Mouse (Mus musculus): Measurements from ENCODE around the gene Zkscan8. TPM values are rescaled to one million over a fixed set of nuclear protein-coding genes. Genes with fewer than 3 reads are reported as not detected.
"Not testable (repeated sequence)": the region's sequence is repeated elsewhere in the genome, so short reads cannot be mapped to it uniquely, and the experiment has no call there.

Gene Zkscan8
- polyA plus RNA-seq, 1 experiment from 2014 or later, result 4.8 TPM

DNA sequence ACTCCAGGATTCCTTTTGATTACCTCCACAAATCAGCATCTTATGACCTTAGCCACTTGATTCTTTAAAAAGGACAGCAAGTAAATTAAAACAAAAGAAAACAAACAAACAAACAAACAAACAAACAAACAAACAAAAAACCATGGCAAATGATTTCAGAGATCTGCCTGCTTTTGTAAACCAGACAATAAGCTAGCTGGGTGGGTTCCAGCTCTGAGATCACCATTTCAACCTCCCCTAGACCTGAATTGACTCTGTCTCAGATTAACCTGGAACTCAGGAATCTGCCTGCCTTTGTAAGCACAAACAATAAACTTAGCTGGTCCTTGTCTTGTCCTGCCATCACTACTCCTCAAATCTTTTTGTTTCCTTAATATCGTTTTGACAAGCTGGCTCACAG, 44.0 kb downstream of the Zkscan8 start:
- Histone ChIP-seq H3K9ac (no peak overlapping the region), H3K27ac (replicated peaks) (no peak overlapping the region), H3K27me3 (replicated peaks) (no peaks in the 10 kb centered on the region), H3K4me2 (no peak overlapping the region), H3K9me3 (0 out of 2 replicates have a peak, but pooled peaks cover 8% of the 10 kb centered on the region), H3K36me3 (peaks cover 19% of the 10 kb centered on the region), H3K4me3 (no peak overlapping the region), H3K4me1 (peaks cover 3% of the 10 kb centered on the region; the same call in 1 of the 2 replicates)
- ATAC-seq (ENCODE audit: extremely low read depth, insufficient number of reproducible peaks, low FRiP score, low TSS enrichment), result no peak
- WGBS, result 84% methylated on average over 1 of the region's 1 CpGs

DNA sequence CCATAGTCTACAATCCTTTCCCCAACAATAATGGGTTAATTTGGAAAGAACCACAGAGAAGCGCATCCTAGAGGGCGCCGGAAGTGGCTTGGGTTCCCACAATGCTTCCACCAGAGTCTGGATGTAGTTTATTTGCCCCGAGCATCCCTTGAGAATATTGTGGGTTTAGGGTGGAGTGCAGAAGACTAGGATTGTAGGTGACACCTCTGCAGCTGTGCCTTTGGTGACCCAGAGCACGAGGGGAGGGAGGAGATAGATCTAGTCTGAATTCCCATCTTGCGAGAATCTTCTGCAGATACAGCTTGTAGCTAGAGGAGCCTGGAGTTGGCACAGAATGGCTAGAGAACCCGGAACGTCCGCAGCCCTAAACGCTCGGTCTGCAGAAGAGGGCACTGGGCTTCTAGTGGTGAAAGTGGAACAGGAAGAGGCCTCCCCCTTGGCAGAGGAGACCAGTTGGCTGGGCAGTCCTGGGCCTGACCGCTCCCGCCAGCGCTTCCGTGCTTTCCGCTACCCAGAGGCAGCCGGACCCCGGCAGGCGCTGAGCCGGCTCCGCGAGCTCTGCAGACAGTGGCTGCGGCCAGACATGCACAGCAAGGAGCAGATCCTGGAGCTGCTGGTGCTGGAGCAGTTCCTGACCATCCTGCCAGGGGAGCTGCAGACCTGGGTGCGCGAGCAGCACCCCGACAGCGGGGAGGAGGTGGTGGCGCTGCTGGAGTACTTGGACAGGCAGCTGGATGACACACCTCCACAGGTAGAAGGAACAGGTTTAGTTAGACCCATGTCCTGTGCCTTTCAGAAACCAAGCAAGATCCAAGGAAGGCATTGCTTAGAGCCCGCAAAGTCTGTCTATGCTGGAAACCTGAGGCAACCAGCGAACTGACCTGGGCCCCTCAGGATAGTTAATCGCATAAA, 51.9 kb downstream of the Zkscan8 start, which contains the start of the genes Zkscan4 and Gm10065:
Gene Zkscan4, plus strand, starts transcription at position 149 of the 912 bp plus-strand sequence.
Gene Gm10065, minus strand, starts transcription at position 683 of the 912 bp plus-strand sequence.
- Histone ChIP-seq H3K27ac (replicated peaks) (peak within 1 kb of the TSS; percentile 79), H3K4me2 (peak within 1 kb of the TSS; percentile 72), H3K9ac (peak within 1 kb of the TSS; percentile 84), H3K4me3 (peak within 1 kb of the TSS; percentile 63), H3K4me1 (peaks cover 14% of the 10 kb centered on the region)
- peak; percentile 25; the same call in 1 of the 2 replicates for ATAC-seq (ENCODE audit: extremely low read depth, insufficient number of reproducible peaks, low FRiP score, low TSS enrichment)
- WGBS, result 3% methylated on average over 31 of the region's 31 CpGs
- H3K27me3 ChIP-seq (replicated peaks); H3K36me3 ChIP-seq; H3K9me3 ChIP-seq: not testable (repeated sequence)

DNA sequence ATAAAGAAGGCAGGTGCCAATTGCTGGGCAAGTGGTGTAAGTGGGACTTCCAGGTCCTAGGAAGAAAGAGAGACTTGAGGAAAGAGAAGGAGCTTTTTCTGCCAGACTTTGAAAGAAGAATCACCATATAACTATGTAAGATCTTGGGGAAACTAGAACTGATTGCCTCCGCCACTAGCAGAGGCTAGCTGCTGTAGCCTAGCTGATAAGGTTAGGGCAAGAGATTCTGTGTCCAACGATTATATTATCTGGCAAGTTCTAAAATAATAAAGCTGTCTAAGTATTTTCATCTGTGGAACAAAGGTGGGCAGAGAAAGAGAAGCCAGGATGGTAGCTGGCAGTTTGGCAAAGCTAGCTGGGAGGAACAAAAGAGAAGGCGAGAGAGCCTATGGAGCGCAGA, 58.5 kb downstream of the Zkscan8 start:
- Histone ChIP-seq H3K4me3 (no peak overlapping the region), H3K4me2 (no peak overlapping the region), H3K27me3 (replicated peaks) (no peaks in the 10 kb centered on the region; the same call in 1 of the 2 replicates), H3K9me3 (no peaks in the 10 kb centered on the region), H3K36me3 (no peaks in the 10 kb centered on the region), H3K4me1 (peaks cover 11% of the 10 kb centered on the region), H3K9ac (no peak overlapping the region), H3K27ac (replicated peaks) (no peak overlapping the region)
- ATAC-seq (ENCODE audit: extremely low read depth, insufficient number of reproducible peaks, low FRiP score, low TSS enrichment), result no peak
- 26% methylated on average over 4 of the region's 4 CpGs for WGBS

DNA sequence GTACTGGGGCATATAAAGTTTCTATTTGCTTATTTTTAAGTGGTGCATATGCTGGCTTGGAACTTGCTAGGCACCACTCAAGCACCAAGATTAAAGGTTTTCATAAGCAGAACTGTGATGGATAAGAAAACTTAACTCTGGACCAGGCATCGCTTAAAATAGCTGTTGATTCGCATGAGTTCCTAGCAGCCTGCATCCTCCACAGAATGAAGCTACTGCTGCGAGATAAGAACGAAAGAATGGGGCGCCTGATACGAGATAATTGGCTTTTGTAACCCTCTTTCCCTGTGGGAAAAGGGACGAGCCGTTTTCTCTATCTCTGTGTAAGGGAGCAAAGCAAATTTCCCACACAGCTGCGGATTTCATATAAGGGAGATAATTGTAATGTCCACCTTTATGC, 61.8 kb downstream of the Zkscan8 start:
- peak overlapping the region; percentile 63 for H3K4me3 ChIP-seq
- H3K4me1 ChIP-seq, result peaks cover 11% of the 10 kb centered on the region
- 6% methylated on average over 9 of the region's 9 CpGs for WGBS
- H3K9me3 ChIP-seq, result no peaks in the 10 kb centered on the region
- ATAC-seq (ENCODE audit: extremely low read depth, insufficient number of reproducible peaks, low FRiP score, low TSS enrichment), result no peak
- H3K36me3 ChIP-seq, result no peaks in the 10 kb centered on the region
- H3K27ac ChIP-seq (replicated peaks), result no peak overlapping the region
- H3K27me3 ChIP-seq (replicated peaks), result no peaks in the 10 kb centered on the region; the same call in 1 of the 2 replicates
- H3K4me2 ChIP-seq, result peak overlapping the region; percentile 84
- peak overlapping the region; percentile 81 for H3K9ac ChIP-seq

DNA sequence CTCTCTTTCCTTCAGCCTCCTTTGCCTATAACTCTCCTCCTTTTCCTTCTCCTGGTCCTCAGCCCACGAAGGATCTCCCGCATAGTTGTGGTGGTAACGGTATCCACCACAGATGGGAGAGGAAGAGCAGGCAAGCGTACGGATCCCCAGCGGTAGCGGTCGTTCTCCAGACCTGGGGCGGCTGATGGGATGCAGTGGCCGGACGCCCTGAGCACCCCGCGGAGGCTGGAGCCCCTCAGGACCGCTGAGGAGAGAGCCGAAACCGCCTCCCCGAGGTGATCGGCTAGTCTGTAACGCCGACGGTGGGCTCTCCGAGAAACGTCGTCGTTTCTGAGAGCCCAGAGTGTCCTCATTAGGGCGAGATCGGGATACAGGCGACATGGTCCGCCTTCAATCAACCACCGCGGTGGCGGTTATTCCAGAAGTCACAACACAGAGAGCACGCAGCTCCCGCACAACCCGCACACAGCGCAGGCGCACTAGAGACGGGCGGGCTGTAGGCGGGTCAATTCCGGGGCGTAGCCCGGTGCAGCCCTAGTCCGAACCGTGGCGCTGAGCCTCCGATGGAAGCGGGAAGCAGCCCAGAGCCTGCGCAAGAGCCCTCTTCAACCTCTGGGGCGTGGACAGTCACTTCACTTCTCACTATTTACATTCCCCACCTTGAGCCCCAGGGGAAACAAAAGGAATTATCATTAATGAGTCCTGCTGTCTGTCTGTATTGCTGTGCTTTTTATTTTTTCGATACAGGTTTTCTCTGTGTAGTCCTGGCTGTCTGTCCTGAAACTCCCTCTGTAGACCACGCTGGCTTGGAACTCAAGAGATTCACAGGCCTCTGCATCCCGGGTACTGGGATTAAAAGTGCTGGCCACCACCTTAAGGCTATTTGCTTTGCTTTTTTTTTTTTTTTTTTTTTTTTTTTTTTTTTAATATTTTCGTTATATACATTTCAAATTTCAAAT, 62.6 kb downstream of the Zkscan8 start, which contains the start of gene Nkapl:
Gene Nkapl, minus strand, starts transcription at position 449 of the 959 bp plus-strand sequence.
- Histone ChIP-seq H3K4me2 (peak within 1 kb of the TSS; percentile 84), H3K27ac (replicated peaks) (peak within 1 kb of the TSS; percentile 55), H3K4me1 (peaks cover 11% of the 10 kb centered on the region), H3K9me3 (no peaks in the 10 kb centered on the region), H3K4me3 (peak within 1 kb of the TSS; percentile 63), H3K9ac (peak within 1 kb of the TSS; percentile 81), H3K36me3 (no peaks in the 10 kb centered on the region), H3K27me3 (replicated peaks) (no peaks in the 10 kb centered on the region; the same call in 1 of the 2 replicates)
- under 1% methylated on average over 54 of the region's 54 CpGs for WGBS
- ATAC-seq (ENCODE audit: extremely low read depth, insufficient number of reproducible peaks, low FRiP score, low TSS enrichment), result peak; percentile 93

DNA sequence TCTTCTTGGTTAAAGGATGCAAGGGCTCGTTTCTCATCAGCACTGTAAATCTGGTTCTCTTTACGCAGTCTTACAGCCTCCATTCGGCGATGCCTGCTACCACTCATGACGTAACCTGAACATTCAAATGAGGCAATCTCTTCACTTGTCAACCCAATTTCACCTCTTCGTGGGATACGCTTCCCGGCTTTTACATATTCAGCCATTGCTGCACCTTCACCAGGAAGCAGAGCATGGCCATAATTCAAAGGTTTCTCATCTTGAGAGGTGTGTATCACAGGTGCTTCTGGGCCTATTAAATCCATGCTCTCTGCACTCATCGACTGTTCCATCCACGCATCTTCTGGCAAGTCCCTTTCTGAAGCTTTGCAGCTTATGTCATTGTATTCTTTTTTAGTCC, 63.6 kb downstream of the Zkscan8 start:
- H3K27ac ChIP-seq (replicated peaks), result no peak overlapping the region
- no peaks in the 10 kb centered on the region for H3K27me3 ChIP-seq (replicated peaks)
- no peaks in the 10 kb centered on the region for H3K9me3 ChIP-seq
- no peak overlapping the region for H3K4me3 ChIP-seq
- H3K4me1 ChIP-seq, result peaks cover 7% of the 10 kb centered on the region
- ATAC-seq (ENCODE audit: extremely low read depth, insufficient number of reproducible peaks, low FRiP score, low TSS enrichment), result no peak
- H3K36me3 ChIP-seq, result no peaks in the 10 kb centered on the region
- no peak overlapping the region for H3K9ac ChIP-seq
- H3K4me2 ChIP-seq, result peak overlapping the region; percentile 84; the same call in 1 of the 2 replicates
- WGBS, result 82% methylated on average over 10 of the region's 10 CpGs

Other genes starting within 250 kb of the Zkscan8 start
- gene Gpx5, start 238.4 kb downstream of the Zkscan8 start, polyA plus RNA-seq (2015; fragmentation: Nextera tagmentation; extraction: Ambion mirVana), result not detected in 2 replicates
- not detected in 2 replicates for gene Gpx6, start 219.0 kb downstream of the Zkscan8 start, polyA plus RNA-seq (2015; fragmentation: Nextera tagmentation; extraction: Ambion mirVana)
- not detected in 2 replicates for gene Olfr1367, start 184.2 kb downstream of the Zkscan8 start, polyA plus RNA-seq (2015; fragmentation: Nextera tagmentation; extraction: Ambion mirVana)
- gene Zscan12, start 168.3 kb downstream of the Zkscan8 start, polyA plus RNA-seq (2015; fragmentation: Nextera tagmentation; extraction: Ambion mirVana), result 7.1 and 7.7 TPM in 2 replicates
- gene Zkscan3, start 128.4 kb downstream of the Zkscan8 start, polyA plus RNA-seq (2015; fragmentation: Nextera tagmentation; extraction: Ambion mirVana), result 61.2 and 72.2 TPM in 2 replicates
- 3.1 and 3.2 TPM in 2 replicates for gene Pgbd1, start 90.1 kb downstream of the Zkscan8 start, polyA plus RNA-seq (2015; fragmentation: Nextera tagmentation; extraction: Ambion mirVana)
- 28.0 and 29.7 TPM in 2 replicates for gene Zscan26, start 77.4 kb downstream of the Zkscan8 start, polyA plus RNA-seq (2015; fragmentation: Nextera tagmentation; extraction: Ambion mirVana)
- 2.0 and 2.1 TPM in 2 replicates for gene Nkapl, start 62.6 kb downstream of the Zkscan8 start, polyA plus RNA-seq (2015; fragmentation: Nextera tagmentation; extraction: Ambion mirVana)
- gene Zkscan4, start 52.2 kb downstream of the Zkscan8 start, polyA plus RNA-seq (2015; fragmentation: Nextera tagmentation; extraction: Ambion mirVana), result 1.4 and 2.0 TPM in 2 replicates
- gene Gm10065, start 51.7 kb downstream of the Zkscan8 start, polyA plus RNA-seq (2015; fragmentation: Nextera tagmentation; extraction: Ambion mirVana), result not detected in 2 replicates
- gene AK157302, start 35.9 kb downstream of the Zkscan8 start, polyA plus RNA-seq (2015; fragmentation: Nextera tagmentation; extraction: Ambion mirVana), result 0.45 and 0.87 TPM in 2 replicates
- 14.7 and 20.9 TPM in 2 replicates for gene Gm11273, start 29.7 kb downstream of the Zkscan8 start, polyA plus RNA-seq (2015; fragmentation: Nextera tagmentation; extraction: Ambion mirVana)
- not detected in 2 replicates for gene Olfr1366, start 11.7 kb upstream of the Zkscan8 start, polyA plus RNA-seq (2015; fragmentation: Nextera tagmentation; extraction: Ambion mirVana)
- gene Olfr1535, start 28.8 kb upstream of the Zkscan8 start, polyA plus RNA-seq (2015; fragmentation: Nextera tagmentation; extraction: Ambion mirVana), result not detected in 2 replicates
- gene Olfr1364, start 50.6 kb upstream of the Zkscan8 start, polyA plus RNA-seq (2015; fragmentation: Nextera tagmentation; extraction: Ambion mirVana), result not detected in 2 replicates
- not detected in 2 replicates for gene Olfr1362, start 82.9 kb upstream of the Zkscan8 start, polyA plus RNA-seq (2015; fragmentation: Nextera tagmentation; extraction: Ambion mirVana)
- not detected in 2 replicates for gene Olfr11, start 111.4 kb upstream of the Zkscan8 start, polyA plus RNA-seq (2015; fragmentation: Nextera tagmentation; extraction: Ambion mirVana)
- gene Olfr1361, start 132.3 kb upstream of the Zkscan8 start, polyA plus RNA-seq (2015; fragmentation: Nextera tagmentation; extraction: Ambion mirVana), result not detected in 2 replicates
- gene Olfr1360, start 146.3 kb upstream of the Zkscan8 start, polyA plus RNA-seq (2015; fragmentation: Nextera tagmentation; extraction: Ambion mirVana), result not detected in 2 replicates
- not detected in 2 replicates for gene Olfr1359, start 167.0 kb upstream of the Zkscan8 start, polyA plus RNA-seq (2015; fragmentation: Nextera tagmentation; extraction: Ambion mirVana)
- 1.9 TPM in 1 of 2 replicates, not detected in the other for gene Hist1h2bl, start 185.0 kb upstream of the Zkscan8 start, polyA plus RNA-seq (2015; fragmentation: Nextera tagmentation; extraction: Ambion mirVana)
- gene Hist1h2ai, start 185.3 kb upstream of the Zkscan8 start, polyA plus RNA-seq (2015; fragmentation: Nextera tagmentation; extraction: Ambion mirVana), result 9.8 and 10.5 TPM in 2 replicates
- gene Hist1h3h, start 186.5 kb upstream of the Zkscan8 start, polyA plus RNA-seq (2015; fragmentation: Nextera tagmentation; extraction: Ambion mirVana), result 0.62 and 2.3 TPM in 2 replicates
- 1.5 TPM in 2 replicates for gene Hist1h2bm, start 190.9 kb upstream of the Zkscan8 start, polyA plus RNA-seq (2015; fragmentation: Nextera tagmentation; extraction: Ambion mirVana)
- gene Hist1h4j, start 203.9 kb upstream of the Zkscan8 start, polyA plus RNA-seq (2015; fragmentation: Nextera tagmentation; extraction: Ambion mirVana), result 0.45 and 0.96 TPM in 2 replicates
- gene Hist1h4k, start 219.4 kb upstream of the Zkscan8 start, polyA plus RNA-seq (2015; fragmentation: Nextera tagmentation; extraction: Ambion mirVana), result 1.3 TPM in 1 of 2 replicates, not detected in the other
- gene Hist1h2ak, start 222.7 kb upstream of the Zkscan8 start, polyA plus RNA-seq (2015; fragmentation: Nextera tagmentation; extraction: Ambion mirVana), result 9.5 and 15.8 TPM in 2 replicates
- 1.4 and 3.5 TPM in 2 replicates for gene Hist1h2bn, start 223.0 kb upstream of the Zkscan8 start, polyA plus RNA-seq (2015; fragmentation: Nextera tagmentation; extraction: Ambion mirVana)
- 13.1 and 13.2 TPM in 2 replicates for gene Hist1h1b, start 249.5 kb upstream of the Zkscan8 start, polyA plus RNA-seq (2015; fragmentation: Nextera tagmentation; extraction: Ambion mirVana)

All from heart, embryonic 13.5 days (tissue).